Mouse (Mus musculus) embryonic facial prominence, embryonic 11.5 days (tissue): ENCODE results near the gene 4933416C03Rik. TPM values are rescaled to one million over a fixed set of nuclear protein-coding genes. Genes with fewer than 3 reads are reported as not detected.

Experiments used
- ATAC-seq: fragments of 200-750 bp; cut with Nextera tagmentation; replicated peaks from 2 replicates; pipeline ENCODE4 v1.8.0; 2017; ENCODE audit warnings: low read depth; ENCODE audit not compliant: insufficient number of reproducible peaks, low FRiP score, low TSS enrichment
- DNase-seq: peaks from one replicate; pipeline ENCODE4 v3.0.0-alpha.2; 2015; ENCODE audit warnings: low spot score
- H3K27ac ChIP-seq: fragments of 300-500 bp; sonication (generic); replicated peaks from 2 replicates; pipeline ENCODE4 v1.5.1; 2014; ENCODE audit warnings: mild to moderate bottlenecking, low read depth, low read length, control low read depth
- H3K27me3 ChIP-seq: fragments of 300-500 bp; sonication (generic); 2 replicates; pipeline ENCODE4 v1.6.1; 2014; ENCODE audit warnings: mild to moderate bottlenecking, low read length, moderate library complexity, mixed read lengths; ENCODE audit not compliant: control insufficient read depth, insufficient read depth
- H3K36me3 ChIP-seq: fragments of 300-500 bp; sonication (generic); replicated peaks from 2 replicates; pipeline ENCODE4 v1.6.1; 2014; ENCODE audit warnings: low read depth, mild to moderate bottlenecking, low read length, moderate library complexity, mixed read lengths; ENCODE audit not compliant: control insufficient read depth, insufficient read depth
- H3K4me1 ChIP-seq: fragments of 300-500 bp; sonication (generic); 2 replicates; pipeline ENCODE4 v1.6.1; 2014; ENCODE audit warnings: low read length, mixed read lengths; ENCODE audit not compliant: control insufficient read depth, insufficient read depth
- H3K4me2 ChIP-seq: fragments of 300-500 bp; sonication (generic); 2 replicates; pipeline ENCODE4 v1.6.1; 2014; ENCODE audit warnings: low read depth, mild to moderate bottlenecking, control low read depth, low read length, moderate library complexity
- H3K4me3 ChIP-seq: fragments of 300-500 bp; sonication (generic); 2 replicates; pipeline ENCODE4 v1.5.1; 2014; ENCODE audit warnings: low read depth, low read length, control low read depth
- H3K9ac ChIP-seq: fragments of 300-500 bp; sonication (generic); replicated peaks from 2 replicates; pipeline ENCODE4 v1.6.1; 2014; ENCODE audit warnings: mild to moderate bottlenecking, control low read depth, low read length
- H3K9me3 ChIP-seq: fragments of 300-500 bp; sonication (generic); replicated peaks from 2 replicates; pipeline ENCODE4 v1.6.1; 2016; ENCODE audit warnings: mild to moderate bottlenecking, low read length, inconsistent platforms, mixed read lengths; ENCODE audit not compliant: control insufficient read depth
- WGBS: fragments of 180-500 bp; shearing (Covaris S2); extraction: QIAGEN DNeasy Blood & Tissue Kit; methylation state at CpG from one replicate; pipeline ENCODE4 v1.1.7; 2014; 5-methylcytosine and 5-hydroxymethylcytosine counted together
- polyA plus RNA-seq: library from polyadenylated mRNA; unstranded; fragments of >200 nt; fragmentation: Nextera tagmentation; extraction: Ambion mirVana; gene quantifications from 2 replicates; pipeline ENCODE4 v1.2.1, GENCODE M21; 2014

Gene 4933416C03Rik
- not detected in 2 replicates for polyA plus RNA-seq

DNA sequence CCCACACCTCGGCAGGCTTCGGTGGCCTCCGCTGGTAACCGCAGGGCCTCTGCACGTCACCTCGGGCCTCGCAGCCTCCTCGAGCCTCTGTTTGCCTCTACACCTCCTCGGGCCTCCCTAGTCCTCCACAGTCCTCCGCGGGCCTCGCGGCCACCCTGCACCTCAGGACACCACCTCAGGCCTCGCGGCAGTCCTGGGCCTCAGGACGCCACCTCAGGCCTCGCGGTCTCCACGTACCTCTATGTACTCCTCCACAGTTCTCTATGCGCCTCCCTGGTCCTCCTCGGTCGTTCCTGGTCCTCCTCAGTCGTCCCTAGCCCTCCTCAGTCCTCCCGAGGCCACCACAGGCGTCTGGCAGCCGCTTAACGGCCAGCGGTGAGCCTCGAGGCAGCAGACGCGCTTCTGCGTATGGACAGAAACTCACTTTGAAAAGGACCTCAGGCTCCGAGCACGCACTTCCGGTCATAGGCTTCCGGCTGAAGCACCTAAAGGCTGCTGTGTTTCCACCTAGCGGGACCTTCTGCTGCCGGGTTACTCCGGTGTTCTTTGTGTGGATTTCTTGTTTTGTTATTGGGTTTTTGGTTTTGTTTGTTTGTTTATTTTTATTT lies at the start of gene 4933416C03Rik:
TSS of gene 4933416C03Rik (minus strand) at position 51 of the 608 bp plus-strand sequence.
- H3K9me3 ChIP-seq, result no peaks in the 10 kb centered on the region
- H3K27ac ChIP-seq, result no peak within 1 kb of the TSS
- no peaks in the 10 kb centered on the region for H3K27me3 ChIP-seq
- DNase-seq (no peak), ATAC-seq (no peak)
- WGBS, result 95% methylated on average over 39 of the region's 39 CpGs
- no peaks in the 10 kb centered on the region for H3K4me1 ChIP-seq
- no peak within 1 kb of the TSS for H3K9ac ChIP-seq
- no peak within 1 kb of the TSS for H3K4me3 ChIP-seq
- H3K36me3 ChIP-seq, result no peaks in the 10 kb centered on the region
- H3K4me2 ChIP-seq, result no peak within 1 kb of the TSS

DNA sequence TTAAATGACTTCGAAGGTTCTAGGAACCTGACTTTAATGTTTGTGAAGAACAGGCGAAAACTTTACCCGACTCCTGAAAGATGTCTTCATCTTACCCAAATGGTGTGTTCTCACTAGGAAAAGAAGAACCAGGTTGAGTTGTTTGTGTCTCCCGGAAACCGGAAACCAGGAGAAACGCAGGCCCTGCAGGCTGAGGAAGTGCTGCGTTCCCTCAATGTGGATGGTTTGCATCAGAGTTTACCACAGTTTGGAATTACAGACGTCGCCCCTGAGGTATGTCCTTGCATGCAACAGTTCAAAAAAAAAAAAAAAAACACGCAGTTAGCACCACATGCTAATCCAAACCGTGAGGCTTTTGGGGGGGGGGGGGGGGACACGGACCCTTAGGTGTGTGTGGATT lies 48.6 kb upstream of the 4933416C03Rik start:
- H3K4me1 ChIP-seq, result no peaks in the 10 kb centered on the region
- no peak overlapping the region for H3K27ac ChIP-seq
- no peaks in the 10 kb centered on the region for H3K36me3 ChIP-seq
- no peak overlapping the region for H3K9ac ChIP-seq
- DNase-seq (peak; percentile 39), ATAC-seq (no peak)
- no peak overlapping the region for H3K4me3 ChIP-seq
- H3K27me3 ChIP-seq, result no peaks in the 10 kb centered on the region
- WGBS, result 57% methylated on average over 12 of the region's 12 CpGs
- H3K9me3 ChIP-seq, result no peaks in the 10 kb centered on the region
- no peak overlapping the region for H3K4me2 ChIP-seq

DNA sequence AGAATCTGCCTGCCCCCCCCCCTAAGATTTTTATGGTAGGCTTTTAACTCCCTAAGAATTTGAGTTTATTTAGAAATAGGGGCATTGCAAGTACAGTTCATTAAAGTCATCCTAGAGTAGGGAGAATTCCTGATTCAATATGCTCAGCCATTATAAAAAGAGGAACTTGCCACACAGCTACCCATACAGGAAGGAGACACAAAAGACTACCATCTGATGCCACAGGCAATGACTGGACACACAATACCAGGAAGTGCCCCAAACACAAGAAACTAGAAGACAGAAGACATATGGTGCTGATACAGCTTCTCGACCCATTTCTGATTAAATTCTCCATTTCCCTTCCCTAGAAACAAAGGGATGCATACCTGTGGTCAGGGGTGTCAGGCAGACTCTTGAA lies 43.0 kb upstream of the 4933416C03Rik start:
- Histone ChIP-seq H3K9me3 (no peaks in the 10 kb centered on the region), H3K27me3 (no peaks in the 10 kb centered on the region), H3K27ac (no peak overlapping the region), H3K4me3 (no peak overlapping the region), H3K36me3 (no peaks in the 10 kb centered on the region), H3K4me2 (no peak overlapping the region), H3K4me1 (no peaks in the 10 kb centered on the region), H3K9ac (no peak overlapping the region)
- no peak for DNase-seq
- no peak for ATAC-seq
- WGBS, result 91% methylated on average over 1 of the region's 1 CpGs

DNA sequence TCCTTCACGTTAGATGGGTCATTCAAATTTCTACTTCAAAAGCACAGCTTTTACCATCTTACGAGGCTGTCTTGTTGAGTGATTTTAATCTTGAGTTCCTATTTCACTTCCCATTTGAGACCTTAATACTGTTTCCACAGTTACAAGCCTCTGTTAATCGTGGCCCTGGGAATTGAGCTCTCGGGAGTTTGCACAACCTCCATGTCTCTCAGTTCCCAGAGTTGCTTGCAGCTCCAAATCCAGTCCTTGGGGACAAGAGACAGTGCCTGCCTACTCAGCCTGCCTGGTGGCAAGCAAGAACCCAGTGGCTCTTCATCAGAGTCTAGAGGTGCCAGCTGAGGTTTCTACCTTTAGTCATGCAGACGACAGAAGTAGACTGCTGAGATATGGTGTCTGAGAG lies 41.0 kb upstream of the 4933416C03Rik start:
- no peak overlapping the region for H3K4me3 ChIP-seq
- WGBS, result 68% methylated on average over 5 of the region's 5 CpGs
- no peak overlapping the region for H3K4me2 ChIP-seq
- ATAC-seq, result no peak
- H3K9ac ChIP-seq, result no peak overlapping the region
- H3K9me3 ChIP-seq, result no peaks in the 10 kb centered on the region
- no peak overlapping the region for H3K27ac ChIP-seq
- DNase-seq, result no peak
- H3K27me3 ChIP-seq, result no peaks in the 10 kb centered on the region
- no peaks in the 10 kb centered on the region for H3K36me3 ChIP-seq
- H3K4me1 ChIP-seq, result no peaks in the 10 kb centered on the region

DNA sequence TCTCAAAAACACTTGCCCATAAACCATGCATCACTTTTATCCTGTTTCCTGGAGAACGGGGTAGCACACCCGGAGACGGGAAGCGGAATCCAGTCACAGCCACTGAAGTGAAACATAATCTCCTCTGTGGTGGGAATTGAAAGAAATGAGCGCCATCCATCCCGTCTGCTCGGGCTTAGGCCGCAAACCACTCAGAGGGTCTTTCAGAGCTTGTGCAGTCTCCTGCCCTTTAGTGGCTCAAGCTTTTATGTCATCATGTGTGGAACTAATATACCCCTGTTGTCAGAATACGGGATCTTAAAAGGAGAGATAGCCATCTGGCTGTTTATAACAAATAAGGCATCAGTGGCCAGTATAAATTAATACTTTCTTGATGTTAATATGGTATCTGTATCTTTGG lies 32.4 kb upstream of the 4933416C03Rik start:
- Histone ChIP-seq H3K36me3 (no peaks in the 10 kb centered on the region), H3K4me1 (no peaks in the 10 kb centered on the region), H3K9me3 (no peaks in the 10 kb centered on the region), H3K27me3 (no peaks in the 10 kb centered on the region), H3K9ac (no peak overlapping the region), H3K4me2 (no peak overlapping the region), H3K4me3 (no peak overlapping the region), H3K27ac (no peak overlapping the region)
- DNase-seq (peak; percentile 47), ATAC-seq (no peak)
- 54% methylated on average over 9 of the region's 9 CpGs for WGBS

DNA sequence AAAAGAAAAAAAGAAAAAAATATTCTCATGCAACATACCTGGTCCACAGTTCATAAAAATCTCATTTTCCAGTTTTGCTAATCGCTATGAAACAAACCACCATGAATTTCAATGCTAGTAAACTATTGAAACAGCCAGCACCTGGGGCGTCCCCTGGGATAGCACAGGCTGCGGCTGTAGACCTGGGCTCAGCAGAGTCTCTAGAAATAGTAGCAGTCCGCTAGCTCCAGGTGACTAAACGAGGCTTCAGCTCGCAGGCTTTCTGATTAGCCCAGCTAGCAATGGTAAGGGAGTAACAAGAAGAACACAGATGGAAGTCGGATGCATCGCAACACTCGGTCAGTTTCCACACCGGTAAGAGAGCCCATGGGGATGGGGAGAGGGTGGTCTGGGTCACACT lies 30.0 kb upstream of the 4933416C03Rik start:
- no peaks in the 10 kb centered on the region for H3K4me1 ChIP-seq
- H3K36me3 ChIP-seq, result no peaks in the 10 kb centered on the region
- ATAC-seq (no peak), DNase-seq (no peak)
- H3K9me3 ChIP-seq, result no peaks in the 10 kb centered on the region
- no peak overlapping the region for H3K4me3 ChIP-seq
- WGBS, result 84% methylated on average over 10 of the region's 10 CpGs
- H3K4me2 ChIP-seq, result no peak overlapping the region
- no peak overlapping the region for H3K9ac ChIP-seq
- no peak overlapping the region for H3K27ac ChIP-seq
- H3K27me3 ChIP-seq, result no peaks in the 10 kb centered on the region

DNA sequence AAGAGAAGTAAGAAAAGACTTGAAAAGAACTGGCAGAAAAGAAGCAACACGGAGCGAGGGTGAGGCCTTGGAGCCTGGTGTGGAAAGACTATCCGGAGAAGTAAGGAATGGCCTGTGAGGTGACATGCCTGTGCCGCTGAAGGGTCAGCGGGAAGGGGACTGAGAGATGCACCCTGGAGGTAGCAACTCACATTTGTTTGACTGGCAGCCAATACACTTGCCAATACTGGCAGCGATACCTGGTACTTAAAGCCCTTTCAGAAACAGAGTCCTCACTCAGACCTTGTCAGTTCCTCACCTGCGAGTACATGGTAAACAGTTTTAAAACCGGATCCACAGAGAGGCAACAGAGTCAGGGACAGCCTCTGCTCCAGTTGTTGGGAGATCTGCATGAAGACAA lies 26.5 kb upstream of the 4933416C03Rik start:
- no peak overlapping the region for H3K4me3 ChIP-seq
- H3K9me3 ChIP-seq, result no peaks in the 10 kb centered on the region
- no peak overlapping the region for H3K27ac ChIP-seq
- no peak overlapping the region for H3K9ac ChIP-seq
- DNase-seq (no peak), ATAC-seq (no peak)
- no peaks in the 10 kb centered on the region for H3K4me1 ChIP-seq
- H3K4me2 ChIP-seq, result no peak overlapping the region
- WGBS, result 91% methylated on average over 8 of the region's 8 CpGs
- no peaks in the 10 kb centered on the region for H3K36me3 ChIP-seq
- no peaks in the 10 kb centered on the region for H3K27me3 ChIP-seq

DNA sequence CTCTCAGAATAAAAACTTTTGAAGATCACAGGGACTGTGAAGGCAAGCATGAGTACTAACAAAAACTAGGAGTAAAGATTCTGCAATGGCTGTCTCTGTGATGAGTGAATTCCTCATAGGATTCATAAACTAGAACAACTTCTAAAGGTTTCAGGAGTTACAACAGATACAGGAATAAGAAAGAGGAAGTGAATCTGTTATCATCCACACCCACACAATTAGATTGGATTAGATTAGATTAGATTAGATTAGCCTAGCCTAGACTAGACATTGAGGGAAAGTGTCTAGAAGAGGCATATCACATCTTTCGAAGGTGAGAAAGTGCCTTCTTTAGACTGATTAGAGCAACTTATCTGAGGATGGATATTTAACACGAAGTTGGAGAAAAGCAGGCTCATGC lies 21.5 kb upstream of the 4933416C03Rik start:
- ATAC-seq (no peak), DNase-seq (no peak)
- Histone ChIP-seq H3K36me3 (no peaks in the 10 kb centered on the region), H3K9ac (no peak overlapping the region), H3K4me1 (no peaks in the 10 kb centered on the region), H3K4me3 (no peak overlapping the region), H3K4me2 (no peak overlapping the region), H3K27me3 (no peaks in the 10 kb centered on the region), H3K9me3 (no peaks in the 10 kb centered on the region), H3K27ac (no peak overlapping the region)
- 84% methylated on average over 2 of the region's 2 CpGs for WGBS
